Mouse (Mus musculus) small intestine, adult 2 months (tissue): ENCODE measurements around the gene Usp2. TPM values are rescaled to one million over a fixed set of nuclear protein-coding genes. Genes with fewer than 3 reads are reported as not detected.
A peak's percentile ranks its signal among the peaks of the same experiment; 100 is the strongest.

Source experiments
- H3K27ac ChIP-seq: fragments of 200-500 bp; 2 replicates; pipeline ENCODE4 v1.5.1; 2012; ENCODE audit warnings: low read depth, low read length, control low read depth, inconsistent platforms; ENCODE audit not compliant: insufficient read depth
- H3K27me3 ChIP-seq: fragments of 200-500 bp; 2 replicates; pipeline ENCODE4 v1.6.1; 2012; ENCODE audit warnings: mild to moderate bottlenecking, moderate library complexity, low read length, inconsistent platforms; ENCODE audit not compliant: control insufficient read depth, insufficient read depth
- H3K36me3 ChIP-seq: fragments of 200-500 bp; 2 replicates; pipeline ENCODE4 v1.6.1; 2012; ENCODE audit warnings: mild to moderate bottlenecking, low read length, control low read depth, inconsistent platforms; ENCODE audit not compliant: control insufficient read depth, insufficient read depth
- H3K4me1 ChIP-seq: fragments of 200-500 bp; 2 replicates; pipeline ENCODE4 v1.6.1; 2012; ENCODE audit warnings: low read length, inconsistent platforms, mixed read lengths; ENCODE audit not compliant: control insufficient read depth, insufficient read depth, insufficient read length
- H3K4me3 ChIP-seq: fragments of 200-500 bp; 2 replicates; pipeline ENCODE4 v1.5.1; 2012; ENCODE audit warnings: low read depth, mild to moderate bottlenecking, control low read depth, inconsistent platforms, low read length, moderate library complexity
- CTCF ChIP-seq: fragments of 200-500 bp; IDR thresholded peaks from 2 replicates; pipeline ENCODE4 v1.5.1; 2012; ENCODE audit warnings: low read depth, mild to moderate bottlenecking, control low read depth, inconsistent platforms, low read length, moderate library complexity, mixed read lengths; ENCODE audit not compliant: insufficient replicate concordance, insufficient read length; ENCODE audit errors: extremely low read depth
- POLR2A ChIP-seq: fragments of 200-500 bp; IDR thresholded peaks from 2 replicates; pipeline ENCODE4 v1.6.1; 2012; ENCODE audit warnings: low read depth, mild to moderate bottlenecking, control low read depth, inconsistent platforms, low read length, moderate library complexity
- WGBS: fragments of 180-500 bp; shearing (Covaris S2); methylation state at CpG from one replicate; pipeline ENCODE4 v1.1.7; 2018; 5-methylcytosine and 5-hydroxymethylcytosine counted together
- polyA plus RNA-seq: library from polyadenylated mRNA; depleted of rRNA; stranded (reverse); fragments of >200 nt; gene quantifications from 2 replicates; pipeline ENCODE4 v1.2.3, GENCODE M21; 2012

Usp2 gene
- polyA plus RNA-seq, 1 experiment, result 12.0 TPM

GRCm38 (mm10) chr9:44086960-44087359, 20.1 kb downstream of the Usp2 start:
- Histone ChIP-seq H3K36me3 (peaks cover 17% of the 10 kb centered on the region), H3K4me1 (peaks cover 23% of the 10 kb centered on the region), H3K27ac (no peak overlapping the region; the same call in 1 of the 2 replicates), H3K4me3 (peak overlapping the region; percentile 48), H3K27me3 (no peaks in the 10 kb centered on the region)
- peak; percentile 43; the same call in 1 of the 2 replicates for TF ChIP-seq POLR2A
- TF ChIP-seq CTCF, result no peak
- 32% methylated on average over 10 of the region's 10 CpGs for WGBS

DNA sequence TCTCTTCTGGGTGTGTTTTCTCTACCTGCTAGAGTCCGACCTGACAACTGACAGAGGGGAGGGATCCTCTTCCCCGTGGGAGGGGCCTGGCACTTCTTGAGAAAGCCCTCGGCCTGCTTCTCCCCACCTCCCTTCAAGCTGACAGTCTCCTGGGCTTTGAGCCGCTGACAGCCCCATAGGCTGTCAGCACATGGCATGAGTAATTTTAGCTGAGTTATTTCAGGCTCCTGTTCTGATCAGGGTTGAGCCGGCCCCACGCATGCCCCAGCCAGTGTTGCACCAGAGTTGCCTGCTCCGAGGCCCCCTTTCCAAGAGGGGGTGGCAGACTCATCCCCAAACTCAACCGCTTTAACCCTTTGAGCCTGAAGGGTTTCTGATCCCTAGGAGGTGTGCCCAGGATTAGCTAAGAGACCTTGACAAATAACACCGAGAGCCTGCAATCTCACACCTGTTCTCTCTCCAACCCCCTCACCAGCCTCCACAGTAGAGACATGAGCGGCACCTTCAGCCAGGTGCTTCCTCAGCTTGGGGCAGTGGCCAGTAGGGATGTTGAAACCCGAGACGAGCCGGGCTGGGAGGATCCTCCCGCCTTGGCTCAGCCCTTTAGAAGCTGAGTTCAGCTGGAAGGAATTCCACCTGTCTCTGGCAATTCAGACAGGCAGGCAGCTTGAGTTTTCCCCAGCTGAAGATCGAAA, 21.1 kb downstream of the Usp2 start:
- Histone ChIP-seq H3K4me1 (peaks cover 18% of the 10 kb centered on the region), H3K4me3 (peak overlapping the region; percentile 45), H3K27ac (peak overlapping the region; percentile 34; the same call in 1 of the 2 replicates), H3K27me3 (no peaks in the 10 kb centered on the region), H3K36me3 (peaks cover 25% of the 10 kb centered on the region)
- TF ChIP-seq CTCF (no peak), POLR2A (no peak)
- WGBS, result 11% methylated on average over 15 of the region's 15 CpGs

DNA sequence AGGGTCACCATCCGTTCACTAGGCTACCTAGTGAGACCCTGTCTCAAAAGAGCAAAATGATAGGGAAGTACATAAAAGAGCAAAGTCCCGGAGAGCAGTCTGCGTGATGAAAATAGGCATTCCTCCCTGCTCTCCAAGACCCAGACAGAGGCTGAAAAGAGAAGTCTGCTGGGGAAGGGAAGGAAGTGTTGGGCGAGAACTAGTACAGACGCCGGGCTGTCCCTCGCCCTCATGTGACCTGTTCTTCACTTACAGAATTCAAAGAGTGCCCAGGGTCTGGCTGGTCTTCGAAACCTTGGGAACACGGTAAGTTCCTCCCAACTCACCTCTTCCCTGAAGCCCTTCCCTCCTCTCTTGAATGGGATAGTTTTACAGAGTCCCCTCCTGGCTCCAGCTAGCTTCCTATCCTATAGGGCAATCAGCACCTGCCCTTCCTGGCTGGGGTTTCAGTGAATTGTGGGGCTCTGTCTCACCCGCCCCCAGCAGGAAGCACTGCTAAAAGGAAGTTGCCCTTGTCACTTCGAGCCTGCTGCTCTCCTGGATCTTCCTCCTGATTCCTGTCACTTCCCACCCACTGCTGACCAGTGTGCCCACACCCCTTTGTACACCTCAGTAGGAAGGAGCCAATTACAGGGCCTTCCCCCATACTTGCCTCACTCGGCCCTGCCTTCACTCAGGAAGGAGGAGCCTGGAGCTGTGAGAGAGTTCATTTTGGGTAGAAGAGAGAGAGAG, 22.2 kb downstream of the Usp2 start:
- no peaks in the 10 kb centered on the region for H3K27me3 ChIP-seq
- H3K27ac ChIP-seq, result peak overlapping the region; percentile 54
- 35% methylated on average over 12 of the region's 12 CpGs for WGBS
- no peak for TF ChIP-seq CTCF
- TF ChIP-seq POLR2A, result no peak
- peaks cover 13% of the 10 kb centered on the region for H3K4me1 ChIP-seq
- H3K4me3 ChIP-seq, result no peak overlapping the region
- H3K36me3 ChIP-seq, result peaks cover 35% of the 10 kb centered on the region

GRCm38 (mm10) chr9:44093612-44094503, 27.0 kb downstream of the Usp2 start:
- peaks cover 5% of the 10 kb centered on the region for H3K4me1 ChIP-seq
- H3K27ac ChIP-seq, result no peak overlapping the region
- peaks cover 45% of the 10 kb centered on the region for H3K36me3 ChIP-seq
- 52% methylated on average over 24 of the region's 24 CpGs for WGBS
- TF ChIP-seq CTCF (peak; percentile 85), POLR2A (no peak)
- no peak overlapping the region for H3K4me3 ChIP-seq
- H3K27me3 ChIP-seq, result no peaks in the 10 kb centered on the region

- peaks cover 43% of the 10 kb centered on the region for H3K36me3 ChIP-seq
- WGBS, result 88% methylated on average over 3 of the region's 3 CpGs
- H3K27ac ChIP-seq, result no peak overlapping the region
- H3K4me3 ChIP-seq, result no peak overlapping the region
- no peaks in the 10 kb centered on the region for H3K27me3 ChIP-seq
- H3K4me1 ChIP-seq, result no peaks in the 10 kb centered on the region; the same call in 1 of the 2 replicates
- no peak for TF ChIP-seq CTCF
- no peak for TF ChIP-seq POLR2A
These were observed 27.9 kb downstream of the Usp2 start for GRCm38 (mm10) chr9:44094737-44095136.

- Histone ChIP-seq H3K36me3 (peaks cover 40% of the 10 kb centered on the region), H3K4me1 (no peaks in the 10 kb centered on the region; the same call in 1 of the 2 replicates), H3K27ac (no peak overlapping the region), H3K27me3 (no peaks in the 10 kb centered on the region), H3K4me3 (no peak overlapping the region)
- WGBS, result 94% methylated on average over 9 of the region's 9 CpGs
- no peak for TF ChIP-seq POLR2A
These were observed 29.0 kb downstream of the Usp2 start for GRCm38 (mm10) chr9:44095781-44096180.
